Mouse (Mus musculus) intestine, postnatal 0 days (tissue): Measurements from ENCODE around the gene Iqschfp. TPM values are rescaled to one million over a fixed set of nuclear protein-coding genes. Genes with fewer than 3 reads are reported as not detected.

ENCODE experiments used
- ATAC-seq: fragments of 200-750 bp; cut with Nextera tagmentation; 2 replicates; pipeline ENCODE4 v1.8.0; 2017; ENCODE audit warnings: mild to moderate bottlenecking, moderate TSS enrichment, moderate library complexity
- H3K27ac ChIP-seq: fragments of 300-500 bp; sonication (generic); 2 replicates; pipeline ENCODE4 v1.5.1; 2014; ENCODE audit warnings: mild to moderate bottlenecking, low read depth, low read length, moderate library complexity
- H3K27me3 ChIP-seq: fragments of 300-500 bp; sonication (generic); replicated peaks from 2 replicates; pipeline ENCODE4 v1.6.1; 2014; ENCODE audit warnings: low read length, mixed read lengths; ENCODE audit not compliant: control insufficient read depth, insufficient read depth
- H3K36me3 ChIP-seq: fragments of 300-500 bp; sonication (generic); 2 replicates; pipeline ENCODE4 v1.6.1; 2014; ENCODE audit warnings: mild to moderate bottlenecking, moderate library complexity; ENCODE audit not compliant: control insufficient read depth, insufficient read depth
- H3K4me1 ChIP-seq: fragments of 300-500 bp; sonication (generic); replicated peaks from 2 replicates; pipeline ENCODE4 v1.6.1; 2014; ENCODE audit warnings: antibody characterized with exemption, low read length, mixed read lengths; ENCODE audit not compliant: control insufficient read depth, insufficient read depth
- H3K4me2 ChIP-seq: fragments of 300-500 bp; sonication (generic); replicated peaks from 2 replicates; pipeline ENCODE4 v1.6.1; 2014; ENCODE audit warnings: low read depth, mild to moderate bottlenecking, moderate library complexity
- H3K4me3 ChIP-seq: fragments of 300-500 bp; sonication (generic); 2 replicates; pipeline ENCODE4 v1.5.1; 2014; ENCODE audit warnings: low read depth, low read length
- H3K9ac ChIP-seq: fragments of 300-500 bp; sonication (generic); 2 replicates; pipeline ENCODE4 v1.6.1; 2014; ENCODE audit warnings: mild to moderate bottlenecking, low read depth, low read length
- H3K9me3 ChIP-seq: fragments of 300-500 bp; sonication (generic); 2 replicates; pipeline ENCODE4 v1.6.1; 2016; ENCODE audit warnings: mixed run types; ENCODE audit not compliant: control insufficient read depth
- CTCF ChIP-seq: sonication (generic); IDR thresholded peaks from 2 replicates; pipeline ENCODE4 v1.5.1; 2016; ENCODE audit warnings: low read depth, mild to moderate bottlenecking, control low read depth, antibody characterized with exemption, moderate library complexity
- WGBS: fragments of 180-500 bp; shearing (Covaris S2); extraction: QIAGEN DNeasy Blood & Tissue Kit; methylation state at CpG from one replicate; pipeline ENCODE4 v1.1.7; 2014; 5-methylcytosine and 5-hydroxymethylcytosine counted together
- polyA plus RNA-seq: library from polyadenylated mRNA; unstranded; fragments of >200 nt; fragmentation: Nextera tagmentation; extraction: Ambion mirVana; gene quantifications from 2 replicates; pipeline ENCODE4 v1.2.1, GENCODE M21; 2015

The Iqschfp gene
- polyA plus RNA-seq, 1 experiment from 2014 or later: 0.37 TPM

DNA sequence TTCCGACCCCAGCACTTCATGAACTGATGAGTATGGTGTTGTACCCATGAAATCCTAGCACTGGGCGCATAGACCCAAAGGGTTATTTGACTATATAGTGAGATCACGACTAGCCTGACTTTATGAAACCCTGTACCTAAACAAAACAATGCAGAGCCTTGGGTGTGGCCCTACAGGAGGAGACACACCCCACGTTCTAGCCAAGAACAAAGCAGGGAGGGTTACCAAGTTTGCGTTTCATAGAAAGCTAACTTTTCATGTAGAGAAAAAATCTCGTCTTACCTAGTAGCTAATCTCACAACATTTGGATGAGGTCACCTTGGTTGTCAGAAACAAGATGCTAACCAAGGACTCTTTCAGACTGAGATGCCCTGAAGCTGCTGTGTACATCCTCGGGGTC is 584.3 kb downstream of the Iqschfp start:
- H3K27ac ChIP-seq: no peak overlapping the region
- H3K4me1 ChIP-seq: no peaks in the 10 kb centered on the region

DNA sequence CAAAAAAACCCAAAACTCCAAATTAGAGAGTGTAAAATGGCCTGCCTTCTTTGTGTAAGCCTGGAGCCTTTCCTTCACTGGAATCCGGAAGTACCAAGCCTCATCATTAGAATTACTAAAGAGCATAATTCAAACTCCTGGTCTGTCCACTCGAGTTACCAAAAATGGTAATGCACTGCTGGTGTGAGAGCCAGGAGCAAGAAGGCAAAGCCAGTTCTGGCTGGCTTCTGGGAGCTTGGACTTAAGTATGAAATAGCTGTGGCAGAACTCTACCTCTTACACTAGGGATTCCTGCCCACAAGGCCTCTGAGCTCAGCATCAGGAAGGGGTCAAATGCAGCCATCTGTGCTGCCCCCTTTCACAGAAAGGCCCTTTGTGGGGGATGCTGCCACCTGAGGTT is 585.4 kb downstream of the Iqschfp start:
- TF ChIP-seq CTCF: no peak
- H3K9me3 ChIP-seq: no peaks in the 10 kb centered on the region
- H3K4me1 ChIP-seq: no peaks in the 10 kb centered on the region
- H3K9ac ChIP-seq: no peak overlapping the region
- H3K4me3 ChIP-seq: no peak overlapping the region
- H3K27me3 ChIP-seq: no peaks in the 10 kb centered on the region
- H3K4me2 ChIP-seq: no peak overlapping the region
- no peaks in the 10 kb centered on the region for H3K36me3 ChIP-seq
- 68% methylated on average over 2 of the region's 2 CpGs for WGBS
- no peak overlapping the region for H3K27ac ChIP-seq
- no peak for ATAC-seq

More for the DNA sequence above, 584.3 kb downstream of the Iqschfp start:
- H3K9me3 ChIP-seq: no peaks in the 10 kb centered on the region
- H3K9ac ChIP-seq: no peak overlapping the region
- WGBS: 80% methylated on average over 7 of the region's 7 CpGs
- H3K4me3 ChIP-seq: no peak overlapping the region
- ATAC-seq: no peak
- no peaks in the 10 kb centered on the region for H3K27me3 ChIP-seq
- H3K4me2 ChIP-seq: no peak overlapping the region
- no peaks in the 10 kb centered on the region for H3K36me3 ChIP-seq
- no peak for TF ChIP-seq CTCF

DNA sequence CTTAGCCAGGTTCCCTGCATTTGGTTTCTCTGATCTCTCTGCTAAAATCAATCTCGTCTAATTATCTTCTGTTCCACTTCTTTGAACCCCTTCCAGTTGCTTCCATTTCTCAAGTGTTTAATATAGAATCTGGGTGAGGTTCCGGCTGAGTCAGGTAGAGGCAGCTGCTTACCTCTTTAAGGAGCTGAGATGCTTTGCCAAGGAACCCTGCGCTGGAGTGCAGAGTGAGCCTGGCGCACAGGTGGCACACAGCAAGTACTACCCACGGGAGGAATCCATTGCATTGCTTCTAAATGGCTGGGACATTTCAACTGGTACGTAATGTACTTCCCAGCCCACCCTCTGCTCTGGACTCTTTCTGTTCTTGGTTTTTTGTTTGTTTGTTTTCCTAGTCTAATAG is 587.2 kb downstream of the Iqschfp start:
- H3K36me3 ChIP-seq: no peaks in the 10 kb centered on the region
- no peak overlapping the region for H3K27ac ChIP-seq
- H3K9me3 ChIP-seq: no peaks in the 10 kb centered on the region
- H3K4me3 ChIP-seq: no peak overlapping the region
- H3K4me1 ChIP-seq: no peaks in the 10 kb centered on the region
- TF ChIP-seq CTCF: no peak
- 86% methylated on average over 6 of the region's 6 CpGs for WGBS
- no peak for ATAC-seq
- H3K9ac ChIP-seq: no peak overlapping the region
- H3K27me3 ChIP-seq: no peaks in the 10 kb centered on the region
- H3K4me2 ChIP-seq: no peak overlapping the region

DNA sequence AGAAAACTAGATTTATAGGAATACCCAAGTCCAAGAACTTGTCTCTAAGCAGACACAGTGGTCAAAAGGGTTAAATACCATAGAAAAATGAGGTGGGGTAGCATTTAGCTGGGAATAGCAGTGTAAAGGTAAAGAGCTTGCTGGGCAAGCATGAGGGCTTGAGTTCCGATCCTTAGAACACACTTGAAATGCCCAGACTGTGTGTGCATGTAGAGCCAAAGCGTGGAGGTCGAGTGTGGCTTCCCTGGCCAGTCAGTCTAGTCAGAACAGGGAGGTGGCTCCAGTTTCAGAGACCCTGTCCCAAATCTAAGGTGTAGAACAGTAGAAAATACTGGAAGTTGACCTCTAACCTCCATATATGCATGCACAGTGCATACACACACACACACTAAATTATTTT is 591.5 kb downstream of the Iqschfp start:
- Histone ChIP-seq H3K27ac (no peak overlapping the region), H3K9ac (no peak overlapping the region), H3K4me3 (no peak overlapping the region), H3K4me2 (no peak overlapping the region), H3K27me3 (no peaks in the 10 kb centered on the region), H3K36me3 (no peaks in the 10 kb centered on the region), H3K9me3 (no peaks in the 10 kb centered on the region), H3K4me1 (no peaks in the 10 kb centered on the region)
- no peak for ATAC-seq
- TF ChIP-seq CTCF: no peak
- WGBS: 89% methylated on average over 3 of the region's 3 CpGs

DNA sequence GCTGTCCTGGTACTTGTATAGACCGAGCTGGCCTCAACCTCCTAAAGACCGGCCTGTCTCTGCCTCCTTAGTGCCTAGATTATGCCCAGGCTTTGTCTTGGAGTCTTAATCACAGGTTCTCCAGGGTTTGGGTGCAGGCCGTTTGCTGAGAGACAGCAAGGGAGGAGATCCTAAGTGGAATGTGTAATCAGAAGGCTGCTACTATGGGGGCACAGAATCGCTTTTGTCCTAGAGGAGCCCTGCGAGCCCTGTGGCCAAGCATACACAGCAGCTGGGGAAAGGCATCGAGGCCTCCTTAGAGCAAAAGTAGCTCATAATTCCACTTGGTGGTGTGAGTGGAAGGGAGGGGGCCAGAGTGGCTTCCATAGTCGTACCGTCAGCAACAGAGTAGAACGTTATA is 592.0 kb downstream of the Iqschfp start:
- WGBS: 89% methylated on average over 9 of the region's 9 CpGs
- Histone ChIP-seq H3K9ac (no peak overlapping the region), H3K36me3 (no peaks in the 10 kb centered on the region), H3K27ac (no peak overlapping the region), H3K9me3 (no peaks in the 10 kb centered on the region), H3K4me3 (no peak overlapping the region), H3K27me3 (no peaks in the 10 kb centered on the region), H3K4me1 (no peaks in the 10 kb centered on the region), H3K4me2 (no peak overlapping the region)
- TF ChIP-seq CTCF: no peak
- no peak for ATAC-seq

DNA sequence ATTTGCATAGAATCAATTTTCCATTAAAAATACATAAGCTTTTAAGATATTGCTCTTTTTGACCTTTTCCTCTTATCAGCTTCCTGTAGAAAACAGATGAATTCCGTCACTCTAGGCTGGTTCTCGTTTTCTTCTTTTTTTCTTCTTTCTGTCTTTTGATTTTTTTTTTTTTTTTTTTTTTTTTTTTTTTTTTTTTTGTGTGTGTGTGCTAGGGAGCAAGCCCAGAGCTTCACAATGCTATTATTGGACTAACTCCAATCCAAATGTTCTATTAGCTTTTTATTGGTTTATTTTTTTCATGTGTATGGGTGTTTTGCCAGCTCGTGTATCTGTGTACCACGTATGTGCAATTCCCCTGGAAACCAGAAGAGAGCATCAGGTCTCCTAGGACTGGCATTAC is 592.5 kb downstream of the Iqschfp start:
- H3K4me1 ChIP-seq: no peaks in the 10 kb centered on the region
- H3K36me3 ChIP-seq: no peaks in the 10 kb centered on the region
- H3K4me2 ChIP-seq: no peak overlapping the region
- no peak for ATAC-seq
- 0 out of 2 replicates have a peak, but pooled peaks have one; percentile 24 for TF ChIP-seq CTCF
- H3K4me3 ChIP-seq: no peak overlapping the region
- WGBS: 89% methylated on average over 4 of the region's 4 CpGs
- H3K27me3 ChIP-seq: no peaks in the 10 kb centered on the region
- no peak overlapping the region for H3K9ac ChIP-seq
- H3K9me3 ChIP-seq: no peaks in the 10 kb centered on the region
- no peak overlapping the region for H3K27ac ChIP-seq

DNA sequence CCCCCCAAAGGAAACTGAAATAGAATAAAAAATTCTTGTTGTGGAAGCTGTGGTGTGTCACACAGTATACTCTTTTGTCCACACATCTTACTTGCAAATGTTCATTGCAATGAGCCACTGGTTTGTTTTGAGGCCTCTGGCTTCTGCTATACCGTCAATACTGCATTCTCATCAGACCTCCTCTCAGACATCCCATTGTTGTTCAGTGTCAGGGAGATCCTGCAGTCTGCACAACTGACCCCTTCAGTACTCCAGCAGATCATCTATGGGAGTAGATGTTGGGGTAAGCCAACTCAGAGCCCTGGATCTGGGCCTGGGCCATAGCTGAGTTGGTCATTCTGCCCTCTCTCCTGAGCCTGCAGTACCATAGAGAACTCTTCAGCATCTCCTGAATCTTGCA is 595.6 kb downstream of the Iqschfp start:
- Histone ChIP-seq H3K4me3 (no peak overlapping the region), H3K9me3 (no peaks in the 10 kb centered on the region), H3K36me3 (no peaks in the 10 kb centered on the region), H3K27ac (no peak overlapping the region), H3K4me2 (no peak overlapping the region), H3K9ac (no peak overlapping the region), H3K27me3 (no peaks in the 10 kb centered on the region), H3K4me1 (0 out of 2 replicates have a peak, but pooled peaks cover 2% of the 10 kb centered on the region)
- ATAC-seq: no peak
- TF ChIP-seq CTCF: no peak
- 72% methylated on average over 1 of the region's 1 CpGs for WGBS
